Mouse (Mus musculus): Measurements from ENCODE around the gene Ccdc12.

The Ccdc12 gene

GRCm38 (mm10) chr9:110656249-110657221 is at the start of gene Ccdc12:
Gene Ccdc12 (plus strand): TSS chr9:110656503.
- peak; percentile 95 to 97 for DNase-seq (ENCODE audit: low spot score in 2 of 2)

- DNase-seq (ENCODE audit: low spot score in 2 of 2): no peak
These were observed 44.8 kb upstream of the Ccdc12 start for GRCm38 (mm10) chr9:110611471-110611870.

- DNase-seq (ENCODE audit: low spot score in 2 of 2): no peak
These were observed 39.2 kb upstream of the Ccdc12 start for GRCm38 (mm10) chr9:110617081-110617480.

GRCm38 (mm10) chr9:110620180-110620579 is 36.1 kb upstream of the Ccdc12 start:
- DNase-seq (ENCODE audit: low spot score in 2 of 2): no peak

GRCm38 (mm10) chr9:110620685-110621084 is 35.6 kb upstream of the Ccdc12 start:
- DNase-seq (ENCODE audit: low spot score in 2 of 2): no peak

GRCm38 (mm10) chr9:110622621-110623219 is 33.6 kb upstream of the Ccdc12 start:
- no peak for DNase-seq (ENCODE audit: low spot score in 2 of 2)

GRCm38 (mm10) chr9:110623416-110624195 is 32.7 kb upstream of the Ccdc12 start:
- no peak for DNase-seq (ENCODE audit: low spot score in 2 of 2)

- peak; percentile 82 to 86 for DNase-seq (ENCODE audit: low spot score in 2 of 2)
These were observed 31.7 kb upstream of the Ccdc12 start, which contains the start of gene Nradd for GRCm38 (mm10) chr9:110624361-110625166. Gene Nradd (minus strand): TSS chr9:110624452.

GRCm38 (mm10) chr9:110625350-110625908 is 30.9 kb upstream of the Ccdc12 start:
- DNase-seq (ENCODE audit: low spot score in 2 of 2): peak; percentile 23 to 38

GRCm38 (mm10) chr9:110630171-110630570 is 26.1 kb upstream of the Ccdc12 start:
- no peak for DNase-seq (ENCODE audit: low spot score in 2 of 2)

- no peak for DNase-seq (ENCODE audit: low spot score in 2 of 2)
These were observed 25.1 kb upstream of the Ccdc12 start for GRCm38 (mm10) chr9:110631191-110631590.

GRCm38 (mm10) chr9:110631651-110632275 is 24.5 kb upstream of the Ccdc12 start:
- DNase-seq (ENCODE audit: low spot score in 2 of 2): no peak

GRCm38 (mm10) chr9:110632671-110633070 is 23.6 kb upstream of the Ccdc12 start:
- no peak for DNase-seq (ENCODE audit: low spot score in 2 of 2)

- no peak for DNase-seq (ENCODE audit: low spot score in 2 of 2)
These were observed 22.4 kb upstream of the Ccdc12 start for GRCm38 (mm10) chr9:110633882-110634281.

- DNase-seq (ENCODE audit: low spot score in 2 of 2): peak; percentile 87 to 88
These were observed 21.1 kb upstream of the Ccdc12 start for GRCm38 (mm10) chr9:110635225-110635624.

- no peak for DNase-seq (ENCODE audit: low spot score in 2 of 2)
These were observed 17.7 kb upstream of the Ccdc12 start for GRCm38 (mm10) chr9:110638611-110639021.

- no peak for DNase-seq (ENCODE audit: low spot score in 2 of 2)
These were observed 15.3 kb upstream of the Ccdc12 start for GRCm38 (mm10) chr9:110641006-110641405.

GRCm38 (mm10) chr9:110642812-110643524 is 13.3 kb upstream of the Ccdc12 start:
- DNase-seq (ENCODE audit: low spot score in 2 of 2): no peak

GRCm38 (mm10) chr9:110643787-110644186 is 12.5 kb upstream of the Ccdc12 start:
- no peak for DNase-seq (ENCODE audit: low spot score in 2 of 2)

GRCm38 (mm10) chr9:110644295-110644694 is 12.0 kb upstream of the Ccdc12 start:
- no peak for DNase-seq (ENCODE audit: low spot score in 2 of 2)
